Mouse (Mus musculus) thymus, postnatal 14 days (tissue): Measurements from ENCODE around the gene Ulk3.

ENCODE experiments used
- DNase-seq: peaks from one replicate; pipeline ENCODE4 v3.0.0; 2021

Gene Ulk3

GRCm38 (mm10) chr9:57644944-57645893 is 56.0 kb downstream of the Ulk3 start:
- DNase-seq: peak; percentile 95
